Mouse (Mus musculus) neural tube, embryonic 14.5 days (tissue): ENCODE data around the gene Cdkl3. TPM values are rescaled to one million over a fixed set of nuclear protein-coding genes. Genes with fewer than 3 reads are reported as not detected.

ENCODE experiments used
- ATAC-seq: fragments of 200-750 bp; cut with Nextera tagmentation; 2 replicates; pipeline ENCODE4 v1.8.0; 2017; ENCODE audit warnings: low read depth, mild to moderate bottlenecking, moderate TSS enrichment, moderate library complexity
- H3K27ac ChIP-seq: fragments of 300-500 bp; sonication (generic); 2 replicates; pipeline ENCODE4 v1.5.1; 2014; ENCODE audit warnings: low read depth, mild to moderate bottlenecking, control low read depth, low read length, moderate library complexity, mixed read lengths
- H3K27me3 ChIP-seq: fragments of 300-500 bp; sonication (generic); 2 replicates; pipeline ENCODE4 v1.6.1; 2014; ENCODE audit warnings: low read length; ENCODE audit not compliant: control insufficient read depth, insufficient read depth
- H3K36me3 ChIP-seq: fragments of 300-500 bp; sonication (generic); 2 replicates; pipeline ENCODE4 v1.6.1; 2014; ENCODE audit warnings: low read length, mixed read lengths; ENCODE audit not compliant: control insufficient read depth, insufficient read depth
- H3K4me1 ChIP-seq: fragments of 300-500 bp; sonication (generic); 2 replicates; pipeline ENCODE4 v1.6.1; 2014; ENCODE audit warnings: low read length; ENCODE audit not compliant: control insufficient read depth, insufficient read depth
- H3K4me2 ChIP-seq: fragments of 300-500 bp; sonication (generic); 2 replicates; pipeline ENCODE4 v1.6.1; 2014; ENCODE audit warnings: mild to moderate bottlenecking, low read depth, low read length, control low read depth
- H3K4me3 ChIP-seq: fragments of 300-500 bp; sonication (generic); 2 replicates; pipeline ENCODE4 v1.5.1; 2014; ENCODE audit warnings: low read depth, low read length, control low read depth, mixed read lengths
- H3K9ac ChIP-seq: fragments of 300-500 bp; sonication (generic); replicated peaks from 2 replicates; pipeline ENCODE4 v1.6.1; 2014; ENCODE audit warnings: low read depth, mild to moderate bottlenecking, control low read depth, low read length, mixed read lengths
- H3K9me3 ChIP-seq: fragments of 300-500 bp; sonication (generic); 2 replicates; pipeline ENCODE4 v1.6.1; 2016; ENCODE audit warnings: low read length; ENCODE audit not compliant: control insufficient read depth
- WGBS: fragments of 180-500 bp; shearing (Covaris S2); extraction: QIAGEN DNeasy Blood & Tissue Kit; methylation state at CpG from one replicate; pipeline ENCODE4 v1.1.7; 2014; 5-methylcytosine and 5-hydroxymethylcytosine counted together
- polyA plus RNA-seq: library from polyadenylated mRNA; unstranded; fragments of >200 nt; fragmentation: Nextera tagmentation; extraction: Ambion mirVana; gene quantifications from 2 replicates; pipeline ENCODE4 v1.2.1, GENCODE M21; 2014

Gene Cdkl3
- polyA plus RNA-seq, 1 experiment from 2014 or later, result 29.5 TPM

DNA sequence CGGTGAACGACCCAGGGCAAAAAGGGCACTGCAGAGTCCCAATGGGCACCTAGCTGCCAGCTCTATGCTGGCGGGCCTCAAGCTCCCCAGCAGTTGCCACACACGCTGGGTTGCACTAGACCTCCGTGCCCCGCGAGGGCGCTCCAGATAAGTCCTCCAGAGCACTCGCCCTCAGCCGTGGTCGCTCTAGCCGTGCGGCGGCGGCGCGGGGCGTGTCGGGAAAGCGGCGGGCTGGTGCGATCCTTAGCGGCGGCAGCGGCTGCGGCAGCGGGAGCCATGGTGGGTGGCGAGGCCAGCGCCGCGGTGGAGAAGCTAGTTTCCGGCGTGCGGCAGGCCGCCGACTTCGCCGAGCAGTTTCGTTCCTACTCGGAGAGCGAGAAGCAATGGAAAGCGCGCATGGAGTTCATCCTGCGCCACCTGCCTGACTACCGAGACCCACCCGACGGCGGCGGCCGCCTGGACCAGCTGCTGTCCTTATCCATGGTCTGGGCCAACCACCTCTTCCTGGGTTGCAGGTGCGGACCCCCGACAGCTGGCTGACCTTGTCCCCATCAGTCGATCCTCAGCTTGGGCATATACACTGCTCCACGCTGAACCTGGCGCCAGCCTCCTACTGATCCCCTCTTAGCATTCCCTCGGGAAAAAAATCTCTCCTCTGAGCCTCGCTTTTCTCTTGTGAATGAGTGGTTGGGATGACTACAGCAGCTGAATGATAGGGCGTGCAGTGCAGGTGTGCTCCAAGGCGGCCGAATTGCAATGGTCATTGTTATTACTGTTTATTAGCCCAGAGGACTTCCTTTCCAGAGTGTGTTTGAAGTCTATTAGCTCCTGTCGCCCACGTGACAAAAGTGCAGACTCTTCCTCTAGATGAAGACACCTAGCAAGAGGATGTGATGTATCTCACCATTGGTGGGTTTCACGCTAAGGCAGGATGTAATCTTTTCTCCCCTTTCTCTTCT lies 36.3 kb upstream of the Cdkl3 start, which contains the start of gene Cdkn2aipnl:
Gene Cdkn2aipnl (plus strand): TSS at position 219 of the 959 bp plus-strand sequence.
- Histone ChIP-seq H3K4me3 (peak within 1 kb of the TSS; percentile 68), H3K4me1 (peaks cover 5% of the 10 kb centered on the region; the same call in 1 of the 2 replicates), H3K4me2 (peak within 1 kb of the TSS; percentile 78), H3K36me3 (peaks cover 17% of the 10 kb centered on the region), H3K27ac (peak within 1 kb of the TSS; percentile 70), H3K27me3 (no peaks in the 10 kb centered on the region), H3K9me3 (no peaks in the 10 kb centered on the region), H3K9ac (peak within 1 kb of the TSS; percentile 70)
- WGBS, result 2% methylated on average over 61 of the region's 63 CpGs
- ATAC-seq, result peak; percentile 97

- Histone ChIP-seq H3K36me3 (peaks cover 19% of the 10 kb centered on the region), H3K4me3 (no peak overlapping the region), H3K27ac (no peak overlapping the region), H3K9me3 (no peaks in the 10 kb centered on the region), H3K9ac (no peak overlapping the region), H3K4me2 (no peak overlapping the region), H3K4me1 (peaks cover 5% of the 10 kb centered on the region; the same call in 1 of the 2 replicates), H3K27me3 (no peaks in the 10 kb centered on the region)
- ATAC-seq, result no peak
- 97% methylated on average over 9 of the region's 9 CpGs for WGBS
Observed at GRCm38 (mm10) chr11:51968896-51969295, 35.1 kb upstream of the Cdkl3 start.

DNA sequence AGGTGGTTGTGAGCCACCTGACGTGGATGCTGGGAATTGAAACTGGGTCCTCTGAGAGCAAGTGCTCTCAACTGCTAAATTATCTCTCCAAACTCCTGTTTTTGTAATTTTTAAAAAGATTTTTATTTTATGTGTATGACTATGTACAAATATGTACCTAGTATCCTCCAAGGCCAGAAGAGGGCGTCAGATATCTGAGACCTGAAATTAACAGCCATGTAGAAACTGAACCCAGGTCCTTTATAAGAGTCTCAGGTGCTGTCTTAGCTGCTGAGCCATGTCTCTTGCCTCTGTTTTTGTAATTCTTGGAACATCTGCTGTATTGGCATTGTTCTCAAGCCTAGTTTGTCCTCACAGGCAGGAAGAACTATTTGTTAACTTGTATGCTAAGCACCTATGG lies 34.5 kb upstream of the Cdkl3 start:
- Histone ChIP-seq H3K27ac (no peak overlapping the region), H3K27me3 (no peaks in the 10 kb centered on the region), H3K9me3 (no peaks in the 10 kb centered on the region), H3K4me2 (no peak overlapping the region), H3K4me1 (peaks cover 5% of the 10 kb centered on the region; the same call in 1 of the 2 replicates), H3K9ac (no peak overlapping the region), H3K4me3 (no peak overlapping the region), H3K36me3 (peaks cover 19% of the 10 kb centered on the region)
- no peak for ATAC-seq
- WGBS, result 94% methylated on average over 2 of the region's 2 CpGs

DNA sequence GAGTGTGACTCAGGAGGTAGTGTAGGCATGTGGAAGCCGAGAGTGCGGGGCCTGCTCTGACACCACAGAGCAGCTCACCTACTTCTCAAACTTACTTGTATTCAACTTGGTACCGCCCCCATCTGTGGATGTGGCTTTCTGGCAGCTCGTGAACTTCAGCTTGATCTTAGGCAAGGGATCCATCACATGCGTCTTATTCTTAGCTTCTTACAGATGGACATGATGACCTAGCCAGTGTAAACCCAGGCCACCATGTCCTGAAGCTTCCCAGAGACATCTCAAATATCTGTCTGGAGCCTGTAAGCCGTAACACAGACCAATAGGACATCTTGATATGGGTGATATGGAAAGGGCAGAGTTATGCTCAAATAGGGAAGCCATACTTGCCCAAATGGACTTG lies 32.4 kb upstream of the Cdkl3 start:
- Histone ChIP-seq H3K4me2 (no peak overlapping the region), H3K27ac (no peak overlapping the region), H3K9me3 (no peaks in the 10 kb centered on the region), H3K27me3 (no peaks in the 10 kb centered on the region), H3K36me3 (peaks cover 26% of the 10 kb centered on the region), H3K4me1 (peaks cover 5% of the 10 kb centered on the region; the same call in 1 of the 2 replicates), H3K9ac (no peak overlapping the region), H3K4me3 (no peak overlapping the region)
- no peak for ATAC-seq
- WGBS, result 96% methylated on average over 6 of the region's 6 CpGs

GRCm38 (mm10) chr11:51999611-52000289 lies 4.3 kb upstream of the Cdkl3 start:
- peaks cover 21% of the 10 kb centered on the region; the same call in 1 of the 2 replicates for H3K4me1 ChIP-seq
- no peaks in the 10 kb centered on the region for H3K27me3 ChIP-seq
- peaks cover 28% of the 10 kb centered on the region for H3K36me3 ChIP-seq
- ATAC-seq, result peak; percentile 52
- peak overlapping the region; percentile 92 for H3K9ac ChIP-seq
- H3K27ac ChIP-seq, result peak overlapping the region; percentile 91
- no peaks in the 10 kb centered on the region for H3K9me3 ChIP-seq
- peak overlapping the region; percentile 56 for H3K4me2 ChIP-seq
- under 1% methylated on average over 29 of the region's 29 CpGs for WGBS
- H3K4me3 ChIP-seq, result peak overlapping the region; percentile 85

- H3K27me3 ChIP-seq, result no peaks in the 10 kb centered on the region
- H3K9me3 ChIP-seq, result no peaks in the 10 kb centered on the region
- peak within 1 kb of the TSS; percentile 85 for H3K4me3 ChIP-seq
- peak within 1 kb of the TSS; percentile 92 for H3K9ac ChIP-seq
- peaks cover 21% of the 10 kb centered on the region for H3K36me3 ChIP-seq
- under 1% methylated on average over 51 of the region's 63 CpGs for WGBS
- peaks cover 25% of the 10 kb centered on the region for H3K4me1 ChIP-seq
- peak within 1 kb of the TSS; percentile 91 for H3K27ac ChIP-seq
- peak; percentile 66 for ATAC-seq
- H3K4me2 ChIP-seq, result peak within 1 kb of the TSS; percentile 56
Observed at GRCm38 (mm10) chr11:52000290-52000962, 3.6 kb upstream of the Cdkl3 start, which contains the start of gene Ube2b. Gene Ube2b, minus strand, starts transcription at chr11:52000762.

GRCm38 (mm10) chr11:52001341-52001740 lies 2.7 kb upstream of the Cdkl3 start:
- Histone ChIP-seq H3K27ac (peak overlapping the region; percentile 91), H3K4me3 (no peak overlapping the region; the same call in 1 of the 2 replicates), H3K9me3 (no peaks in the 10 kb centered on the region), H3K27me3 (no peaks in the 10 kb centered on the region), H3K36me3 (peaks cover 13% of the 10 kb centered on the region), H3K9ac (no peak overlapping the region), H3K4me2 (peak overlapping the region; percentile 28; the same call in 1 of the 2 replicates), H3K4me1 (peaks cover 29% of the 10 kb centered on the region)
- WGBS, result 73% methylated on average over 10 of the region's 10 CpGs
- ATAC-seq, result no peak

- 93% methylated on average over 8 of the region's 8 CpGs for WGBS
- Histone ChIP-seq H3K36me3 (peaks cover 8% of the 10 kb centered on the region), H3K27ac (no peak overlapping the region), H3K9me3 (no peaks in the 10 kb centered on the region), H3K27me3 (no peaks in the 10 kb centered on the region), H3K9ac (no peak overlapping the region), H3K4me3 (no peak overlapping the region), H3K4me1 (peaks cover 29% of the 10 kb centered on the region), H3K4me2 (no peak overlapping the region)
- no peak for ATAC-seq
Observed at GRCm38 (mm10) chr11:52001861-52002260, 2.2 kb upstream of the Cdkl3 start.
